Mouse (Mus musculus) MEL (cell line): ENCODE data around the gene Srarp.

Source experiments
- CTCF ChIP-seq, 3 experiments: IDR thresholded peaks in 2 of 3; conservative IDR thresholded peaks in 1 of 3; 2 replicates each; pipeline ENCODE4 v1.5.1; 2011 to 2012; ENCODE audit warnings: low read length in 3 of 3, low read depth in 2 of 3, mild to moderate bottlenecking in 2 of 3, improper control_type of control experiment in 1 of 3, inconsistent platforms in 1 of 3, mixed read lengths in 1 of 3, moderate library complexity in 1 of 3; ENCODE audit not compliant: control insufficient read depth in 1 of 3, insufficient read depth in 1 of 3, poor library complexity in 1 of 3, severe bottlenecking in 1 of 3
- EP300 ChIP-seq, 2 experiments: IDR thresholded peaks; 2 replicates each; pipeline ENCODE4 v1.6.1; 2011; ENCODE audit warnings: improper control_type of control experiment in 2 of 2, low read length in 2 of 2, low read depth in 1 of 2, mild to moderate bottlenecking in 1 of 2
- GATA1 ChIP-seq: IDR thresholded peaks from 2 replicates; pipeline ENCODE4 v1.6.1; 2011; ENCODE audit warnings: low read depth, low read length, improper control_type of control experiment
- MYB ChIP-seq: IDR thresholded peaks from 2 replicates; pipeline ENCODE4 v1.6.1; 2011; ENCODE audit warnings: mild to moderate bottlenecking, low read depth, low read length, improper control_type of control experiment
- NRF1 ChIP-seq: IDR thresholded peaks from 2 replicates; pipeline ENCODE4 v1.6.1; 2014; ENCODE audit warnings: low read depth, mild to moderate bottlenecking, inconsistent platforms, low read length, improper control_type of control experiment, moderate library complexity; ENCODE audit not compliant: poor library complexity, insufficient read depth, severe bottlenecking
- POLR2A ChIP-seq, 2 experiments: IDR thresholded peaks; 2 replicates each; pipeline ENCODE4 v1.6.1; 2011 to 2012; ENCODE audit warnings: low read length in 2 of 2, mild to moderate bottlenecking in 2 of 2, control low read depth in 1 of 2, improper control_type of control experiment in 1 of 2, low read depth in 1 of 2, moderate library complexity in 1 of 2; ENCODE audit not compliant: control insufficient read depth in 1 of 2, insufficient read depth in 1 of 2, poor library complexity in 1 of 2
- POLR2AphosphoS2 ChIP-seq: IDR thresholded peaks from 2 replicates; pipeline ENCODE4 v1.6.1; 2011; ENCODE audit warnings: low read length, improper control_type of control experiment
- USF1 ChIP-seq: IDR thresholded peaks from 2 replicates; pipeline ENCODE4 v1.6.1; 2014; ENCODE audit warnings: low read depth, mild to moderate bottlenecking, inconsistent platforms, low read length, improper control_type of control experiment, moderate library complexity
- USF2 ChIP-seq, 2 experiments: IDR thresholded peaks; 2 replicates each; pipeline ENCODE4 v1.6.1; 2011 to 2012; ENCODE audit warnings: improper control_type of control experiment in 2 of 2, low read length in 2 of 2, borderline replicate concordance in 1 of 2, inconsistent platforms in 1 of 2, low read depth in 1 of 2, mild to moderate bottlenecking in 1 of 2; ENCODE audit not compliant: insufficient read depth in 1 of 2
- ZNF384 ChIP-seq: IDR thresholded peaks from 2 replicates; pipeline ENCODE4 v1.6.1; 2012; ENCODE audit warnings: low read depth, mild to moderate bottlenecking, inconsistent platforms, low read length, improper control_type of control experiment

DNA sequence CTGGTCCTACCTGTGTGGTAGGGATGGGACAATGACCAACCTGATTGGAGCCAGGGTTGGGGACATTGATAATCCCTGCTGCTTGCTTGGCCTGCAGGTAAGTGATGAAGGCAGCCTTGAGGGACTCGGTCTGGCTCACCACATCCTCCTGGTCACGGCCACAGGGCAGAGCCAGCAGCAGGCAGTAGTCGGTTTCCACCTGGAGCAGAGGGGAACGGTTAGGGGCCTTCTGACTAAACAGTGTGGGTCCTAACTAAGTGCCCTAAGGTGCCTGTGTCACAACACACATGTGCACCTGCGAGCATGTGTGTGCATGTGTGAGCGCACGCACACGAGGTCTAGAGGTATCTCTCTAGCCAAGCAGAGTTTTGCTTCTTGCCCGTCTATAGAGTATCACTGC lies 33.4 kb upstream of the Srarp start:
- TF ChIP-seq USF2 (IDR thresholded peaks at IDR 0.05; ENCODE audit: borderline replicate concordance in 1 of 2, insufficient read depth in 1 of 2, low read depth in 1 of 2, low read length in 2 of 2) (no peak), GATA1 (no peak), POLR2A (IDR thresholded peaks at IDR 0.05; ENCODE audit: control insufficient read depth in 1 of 2, insufficient read depth in 1 of 2, low read depth in 1 of 2, low read length in 2 of 2, poor library complexity in 1 of 2) (no peak), USF1 (no peak), EP300 (IDR thresholded peaks at IDR 0.05; ENCODE audit: low read depth in 1 of 2, low read length in 2 of 2) (no peak), CTCF (IDR thresholded peaks at IDR 0.05 in 2 of 3, conservative IDR thresholded peaks at IDR 0.05 in 1 of 3; ENCODE audit: control insufficient read depth in 1 of 3, insufficient read depth in 1 of 3, low read depth in 2 of 3, low read length in 3 of 3, poor library complexity in 1 of 3, severe bottlenecking in 1 of 3) (no peak), POLR2AphosphoS2 (no peak), MYB (no peak), ZNF384 (no peak), NRF1 (no peak)
